Mouse (Mus musculus) ovary, postnatal 36 days (tissue): ENCODE data around the gene Lin54.
"Not testable (repeated sequence)": the region's sequence is repeated elsewhere in the genome, so short reads cannot be mapped to it uniquely, and the experiment has no call there.

Experiments
- DNase-seq: peaks from one replicate; pipeline ENCODE4 v3.0.0; 2022; ENCODE audit warnings: low spot score, mixed read lengths

The Lin54 gene

DNA sequence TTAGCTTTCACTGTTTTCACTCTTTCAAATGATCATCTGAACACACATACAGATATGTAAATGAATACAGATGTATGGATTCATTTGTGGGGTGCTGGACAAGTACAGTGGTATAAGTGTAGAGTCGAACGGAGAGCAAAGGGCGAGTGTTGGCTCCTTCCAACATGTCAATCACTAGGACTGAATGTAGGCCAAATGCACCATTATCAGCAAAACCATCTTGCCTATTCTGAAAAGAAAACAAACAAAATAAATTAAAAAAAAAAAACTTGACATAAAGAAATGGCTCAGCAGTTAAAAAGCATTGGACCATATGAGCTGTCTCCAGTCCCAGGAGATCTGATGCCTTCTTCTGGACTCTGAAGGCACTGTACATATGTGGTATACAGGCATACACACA lies 12.2 kb downstream of the Lin54 start:
- DNase-seq: no peak

DNA sequence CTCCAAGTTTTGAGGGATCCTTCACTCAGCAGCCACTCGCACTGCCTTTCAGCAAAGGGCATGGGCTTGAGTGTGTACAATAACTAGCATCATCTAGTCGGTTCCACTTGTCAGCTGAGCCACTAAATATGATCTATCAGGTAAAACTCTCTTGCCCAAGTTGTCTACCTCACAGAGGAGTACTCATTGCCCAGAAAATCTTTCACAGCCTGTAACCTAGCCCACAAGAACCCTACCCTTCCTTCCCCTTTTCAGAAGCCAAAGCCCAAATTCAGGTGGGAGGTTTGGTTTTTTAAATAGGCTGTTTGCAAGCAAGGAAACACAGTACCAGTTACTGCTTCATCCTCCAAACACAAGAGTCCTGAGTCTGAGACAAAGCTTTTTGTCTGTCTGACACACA lies 13.3 kb downstream of the Lin54 start:
- DNase-seq: no peak

DNA sequence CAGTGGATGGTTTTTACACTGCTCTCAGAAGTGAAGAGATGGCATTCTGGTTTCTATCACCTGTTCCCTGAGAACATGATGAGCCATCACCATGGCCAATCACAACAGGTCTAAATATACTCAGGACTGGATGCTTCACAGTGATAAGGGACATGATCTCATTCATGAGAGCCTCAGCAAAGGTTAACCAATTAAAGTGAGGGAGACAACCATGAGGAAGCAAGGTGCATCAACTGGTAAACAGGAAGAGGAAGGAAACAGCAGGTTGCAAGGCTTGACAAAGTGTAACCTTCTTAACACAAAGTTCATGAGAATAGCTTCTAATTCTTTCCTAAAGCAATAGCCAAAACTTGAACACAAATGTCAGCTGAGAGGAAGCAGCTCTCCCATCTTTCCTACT lies 16.9 kb downstream of the Lin54 start:
- DNase-seq: no peak

DNA sequence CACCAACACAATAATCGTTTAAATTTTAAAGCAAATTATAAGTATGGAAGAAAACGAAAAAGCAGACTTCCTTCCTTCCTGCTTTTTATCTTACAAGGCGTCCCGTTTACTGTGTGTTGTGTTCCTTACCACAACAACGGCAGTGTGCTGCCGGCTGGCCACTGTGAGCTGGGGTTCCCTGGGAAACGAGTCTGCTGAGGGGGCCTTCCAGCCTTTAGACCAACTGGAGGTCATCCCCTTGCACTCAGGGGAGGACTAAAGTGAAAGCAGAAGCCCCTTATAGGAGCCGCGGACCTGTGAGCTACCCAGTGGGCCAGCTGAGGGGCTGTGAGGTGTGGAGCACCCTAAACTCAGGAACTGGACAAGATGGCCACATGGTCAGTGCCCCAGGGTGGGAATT lies 22.8 kb downstream of the Lin54 start:
- DNase-seq: no peak

DNA sequence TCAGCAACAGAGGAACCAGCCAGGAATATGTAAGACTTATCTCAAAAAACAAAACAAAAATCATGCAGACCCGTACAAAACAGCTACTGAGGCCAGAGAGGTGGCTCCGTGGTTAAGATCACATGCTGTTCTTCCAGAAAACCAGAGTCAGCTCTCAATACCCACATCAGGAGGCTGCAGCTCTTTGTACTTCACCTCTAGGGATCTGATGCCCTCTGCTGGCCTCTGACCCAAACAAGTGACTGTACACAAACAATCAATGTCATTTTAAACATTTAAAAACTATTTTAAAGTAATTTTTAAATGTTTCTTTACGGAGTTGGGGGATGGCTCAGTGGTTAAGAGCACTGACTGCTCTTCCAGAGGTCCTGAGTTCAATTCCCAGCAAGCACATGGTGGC lies 24.1 kb downstream of the Lin54 start:
- DNase-seq: no peak

DNA sequence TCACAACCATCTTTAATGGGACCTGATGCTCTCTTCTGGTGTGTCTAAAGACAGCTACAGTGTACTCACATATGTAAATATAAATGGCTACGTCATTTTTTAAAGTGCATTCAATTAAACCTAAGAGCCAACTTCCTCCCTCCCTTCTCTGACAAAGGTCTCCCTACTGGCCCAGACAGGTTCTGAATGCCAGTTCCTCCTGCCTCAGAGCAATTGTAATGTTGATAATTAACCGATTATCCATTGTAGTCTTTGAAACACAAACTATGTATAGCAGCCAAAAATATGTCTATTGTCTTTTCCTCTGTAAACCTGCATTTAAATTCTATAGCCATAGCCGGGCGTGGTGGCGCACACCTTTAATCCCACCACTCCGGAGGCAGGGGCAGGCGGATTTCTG lies 33.1 kb downstream of the Lin54 start:
- no peak for DNase-seq

DNA sequence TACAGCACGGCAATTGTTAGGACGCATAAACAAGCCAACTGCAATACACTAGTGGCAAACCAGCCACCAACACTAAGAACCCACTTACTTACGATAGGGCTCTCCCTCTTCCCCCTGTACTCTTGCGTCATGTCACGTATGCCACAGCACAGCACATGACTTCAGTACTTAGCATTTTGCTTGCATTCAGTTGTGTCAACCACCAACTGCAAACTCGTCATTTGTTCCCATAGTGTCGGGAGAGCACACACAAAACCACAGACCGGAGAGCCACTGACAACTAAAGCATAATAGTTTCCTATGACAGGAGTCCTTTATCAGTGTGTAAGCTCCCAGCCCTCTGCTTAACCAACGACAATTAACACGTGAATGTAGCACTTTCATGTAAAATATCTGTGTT lies 33.8 kb downstream of the Lin54 start:
- no peak for DNase-seq

DNA sequence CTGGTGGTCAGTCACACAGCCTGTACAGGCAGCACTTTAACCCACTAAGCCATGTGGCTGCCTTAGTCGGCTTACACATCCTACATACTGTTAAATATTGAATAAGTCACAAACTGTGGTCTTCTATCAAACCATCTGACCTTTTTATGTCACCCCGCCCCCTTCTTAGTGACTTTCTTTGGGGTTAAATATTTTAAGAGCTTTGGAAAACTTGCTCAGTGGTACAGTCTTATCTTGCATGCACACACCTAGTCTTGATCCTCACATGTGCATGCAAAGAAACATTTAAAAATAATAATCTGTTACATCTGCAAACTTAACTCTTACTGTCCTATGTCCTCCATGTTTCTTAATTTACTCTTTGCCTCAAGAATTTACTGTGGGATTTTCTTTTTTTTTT lies 38.1 kb downstream of the Lin54 start:
- DNase-seq: no peak

DNA sequence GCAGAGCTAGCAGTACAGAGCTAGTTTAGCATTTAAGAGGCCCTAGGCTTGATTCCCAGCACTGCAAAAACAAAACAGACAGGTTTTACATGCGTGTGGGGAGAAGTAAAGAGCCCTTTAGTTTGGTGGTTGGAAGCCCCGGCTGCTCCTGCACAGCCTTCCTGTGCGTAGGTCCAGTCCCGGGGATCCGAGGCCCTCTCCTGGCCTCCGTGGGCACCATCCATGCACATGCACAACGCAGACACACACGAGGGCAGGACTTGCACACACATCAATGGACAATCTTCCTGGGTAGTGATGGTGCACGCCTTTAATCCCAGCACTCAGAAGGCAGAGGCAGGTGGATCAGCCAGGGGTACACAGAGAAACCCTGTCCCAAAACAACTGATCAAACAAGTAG lies 38.9 kb downstream of the Lin54 start:
- DNase-seq: no peak

DNA sequence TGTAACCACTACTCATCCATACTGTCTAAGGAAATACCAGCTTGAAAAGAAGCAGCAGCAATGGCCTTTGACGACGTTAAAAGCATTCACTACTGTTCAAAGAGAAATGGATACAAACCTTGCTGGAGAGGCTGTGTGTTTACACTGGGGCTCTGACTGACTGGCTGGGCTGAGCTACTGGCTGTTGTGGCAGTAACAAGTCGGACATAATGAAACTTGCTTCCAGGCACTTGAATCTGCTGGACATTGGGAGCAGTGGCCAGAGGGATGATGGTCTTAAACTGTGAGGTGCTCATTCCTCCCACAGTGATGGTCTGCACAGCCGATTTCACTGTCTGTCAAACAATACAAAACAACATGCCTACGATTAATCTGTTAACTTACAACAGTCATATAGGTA lies 41.0 kb downstream of the Lin54 start:
- DNase-seq: no peak

DNA sequence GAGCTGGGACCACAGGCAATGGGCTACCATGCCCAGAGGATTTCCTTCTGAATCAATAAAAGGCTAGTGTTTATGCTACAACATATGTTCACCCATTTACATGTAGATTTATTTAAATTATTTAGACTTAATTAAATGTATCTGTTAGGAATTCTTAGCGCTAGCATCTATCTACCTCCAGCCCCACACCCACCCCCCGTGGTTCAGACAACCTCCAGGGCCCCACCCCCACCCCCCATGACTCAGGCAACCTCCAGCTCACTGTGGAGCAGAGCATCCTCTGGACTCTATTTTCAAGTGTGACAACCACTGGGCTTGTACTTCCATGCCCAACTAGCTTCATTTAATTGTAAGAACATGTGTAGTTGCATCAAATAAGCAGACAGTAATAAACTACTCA lies 48.6 kb downstream of the Lin54 start:
- no peak for DNase-seq

DNA sequence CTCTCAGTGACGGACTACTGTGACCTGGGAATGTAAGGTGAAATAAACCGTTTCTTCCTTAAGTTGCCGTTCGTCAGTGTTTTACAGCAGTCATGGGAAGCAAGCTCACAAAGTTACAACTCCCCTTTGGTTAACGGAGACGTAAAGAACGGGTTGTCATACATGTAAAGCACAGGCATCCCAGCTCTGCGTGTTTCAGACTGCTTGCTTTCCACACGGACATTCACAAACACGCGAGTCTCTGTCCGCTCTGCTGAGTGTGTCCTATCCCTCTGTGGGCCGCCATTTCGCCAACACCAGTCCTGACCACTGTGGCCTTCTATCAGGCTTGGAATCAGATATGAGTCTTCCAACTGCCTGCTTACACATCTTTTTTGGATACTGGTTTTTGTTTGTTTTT lies 61.6 kb downstream of the Lin54 start:
- DNase-seq: no peak

DNA sequence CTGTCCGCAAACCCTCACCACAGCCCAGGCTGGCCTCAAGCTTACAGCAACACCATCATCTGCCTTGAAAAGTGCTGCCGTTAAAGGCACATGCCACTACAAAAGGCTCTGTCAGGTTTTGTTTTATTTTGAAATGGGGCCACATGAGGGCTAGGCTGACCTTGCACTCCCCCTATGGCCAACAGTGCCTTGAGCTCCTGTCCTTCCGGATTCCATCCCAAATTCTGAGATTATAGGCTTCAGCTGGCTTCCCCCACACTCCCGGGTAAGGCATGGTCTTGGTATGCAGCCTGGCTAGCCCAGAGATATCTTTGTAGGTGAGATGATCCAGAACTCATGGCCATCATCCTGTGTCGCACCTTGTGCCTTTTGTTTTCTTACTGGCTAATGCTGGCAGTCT lies 62.5 kb downstream of the Lin54 start:
- no peak for DNase-seq

DNA sequence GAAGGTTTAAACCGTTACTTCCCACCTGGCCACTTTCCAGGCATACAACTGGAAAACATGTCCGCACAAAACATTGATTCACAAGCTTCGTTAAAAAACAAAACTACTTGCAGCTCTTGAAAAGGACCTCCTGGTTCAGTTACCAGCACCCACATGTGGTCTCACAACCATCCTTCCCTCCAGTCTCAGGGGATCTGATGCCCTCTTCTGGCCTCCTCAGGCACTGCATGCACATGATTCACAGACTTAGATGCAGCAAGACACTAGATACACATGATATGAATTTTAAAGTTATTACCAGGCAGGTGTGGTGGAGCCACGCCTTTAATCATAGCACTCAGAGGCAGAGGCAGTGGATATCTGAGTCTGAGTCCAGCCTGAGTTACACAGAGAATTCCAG lies 63.4 kb downstream of the Lin54 start:
- DNase-seq: no peak

DNA sequence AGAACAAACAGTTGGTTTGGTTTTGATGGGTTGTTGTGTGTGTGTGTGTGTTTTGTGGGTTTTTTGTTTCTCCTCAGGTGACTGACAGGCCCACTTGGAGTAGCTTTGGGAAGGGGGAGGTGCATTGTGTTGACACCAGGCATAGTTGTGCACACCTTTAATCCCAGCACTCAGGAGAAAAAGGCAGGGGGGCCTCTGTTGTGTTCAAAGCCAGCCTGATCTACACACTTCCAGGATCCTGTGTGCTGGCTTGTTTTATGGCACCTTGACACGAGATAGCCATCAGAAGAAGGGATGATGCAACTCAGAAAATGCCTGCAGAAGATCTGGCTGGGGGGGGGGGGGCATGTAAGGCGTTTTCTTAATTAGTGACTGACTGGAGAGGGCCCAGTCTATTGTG lies 69.5 kb downstream of the Lin54 start:
- DNase-seq: no peak

DNA sequence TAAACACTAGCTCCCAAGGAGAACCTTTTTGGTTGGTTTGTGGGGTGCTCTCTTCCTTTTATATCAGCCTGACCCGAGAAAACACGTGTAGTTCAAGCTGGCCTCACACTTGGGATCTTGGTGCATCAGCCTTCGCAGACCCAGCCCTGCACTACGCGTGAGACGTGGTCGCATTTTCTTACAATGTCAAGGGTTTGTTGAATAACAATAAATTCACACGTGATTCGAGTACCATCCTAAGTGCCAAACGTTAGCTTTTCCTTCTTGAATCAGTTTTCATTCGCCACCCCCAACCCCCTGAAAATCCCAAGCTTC lies 70.4 kb downstream of the Lin54 start:
- no peak for DNase-seq

DNA sequence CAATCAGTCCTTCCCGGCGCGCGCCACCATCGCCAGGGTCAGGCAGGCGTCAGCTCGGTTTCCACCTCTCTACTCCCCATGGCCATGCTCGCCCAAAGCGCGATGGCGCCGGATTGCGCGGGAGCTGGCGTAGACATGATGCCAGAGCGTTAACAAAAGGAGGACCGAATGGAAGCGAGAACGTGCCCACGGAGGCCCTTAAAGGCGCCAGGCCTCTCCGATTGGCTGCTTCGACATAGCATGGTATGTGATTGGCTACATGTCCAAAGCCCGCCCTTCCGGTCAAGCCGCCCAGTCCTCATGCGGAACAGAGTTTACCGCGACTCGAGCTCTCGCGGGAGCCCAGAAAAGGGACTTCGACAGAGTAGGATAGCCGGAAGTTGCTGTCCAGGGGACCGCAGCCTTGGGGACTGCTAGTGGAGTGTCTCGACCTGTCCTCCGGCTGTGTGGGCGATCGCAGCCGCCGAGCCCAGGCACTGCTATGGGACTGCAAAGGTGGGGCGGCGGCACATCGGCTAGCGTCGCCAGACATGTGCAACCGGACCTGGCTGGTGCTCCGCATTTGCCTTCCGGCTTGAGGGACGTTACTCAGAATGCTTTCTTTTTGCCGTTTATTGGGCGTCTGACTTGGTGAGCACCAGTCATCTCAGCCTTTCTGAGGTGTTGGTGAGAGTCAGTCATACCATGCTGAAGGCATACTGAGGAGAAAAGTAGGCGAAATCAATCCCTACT lies 70.9 kb downstream of the Lin54 start:
- peak; percentile 89 for DNase-seq

DNA sequence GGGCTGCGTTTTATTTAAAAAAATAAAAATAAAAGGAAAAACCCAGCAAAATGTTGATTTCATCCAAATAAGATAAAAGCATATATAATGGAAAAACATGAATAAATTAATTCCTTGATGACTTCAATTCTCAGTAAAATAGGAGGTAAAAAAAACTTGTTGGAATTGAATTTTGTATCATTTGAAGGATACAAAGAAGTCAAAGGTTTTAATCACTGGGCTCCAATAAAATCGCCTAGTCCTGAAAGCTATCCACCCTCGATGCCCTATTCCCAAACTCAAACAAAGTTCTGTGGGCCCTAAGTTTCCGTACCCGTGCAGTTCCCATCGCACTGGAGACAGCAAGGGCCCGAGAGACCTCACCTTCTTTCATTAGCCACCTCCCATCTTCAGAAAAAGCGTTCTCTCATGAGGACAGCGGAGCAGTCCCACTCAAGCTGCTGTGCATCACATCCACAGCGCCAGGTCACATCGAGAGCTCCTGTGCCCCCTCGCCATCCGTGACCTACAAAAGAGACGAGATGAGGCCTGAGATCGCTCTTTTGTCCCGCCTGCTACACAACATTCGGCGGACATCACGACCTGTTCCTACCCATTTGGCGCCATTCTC lies 71.6 kb downstream of the Lin54 start:
- no peak for DNase-seq

DNA sequence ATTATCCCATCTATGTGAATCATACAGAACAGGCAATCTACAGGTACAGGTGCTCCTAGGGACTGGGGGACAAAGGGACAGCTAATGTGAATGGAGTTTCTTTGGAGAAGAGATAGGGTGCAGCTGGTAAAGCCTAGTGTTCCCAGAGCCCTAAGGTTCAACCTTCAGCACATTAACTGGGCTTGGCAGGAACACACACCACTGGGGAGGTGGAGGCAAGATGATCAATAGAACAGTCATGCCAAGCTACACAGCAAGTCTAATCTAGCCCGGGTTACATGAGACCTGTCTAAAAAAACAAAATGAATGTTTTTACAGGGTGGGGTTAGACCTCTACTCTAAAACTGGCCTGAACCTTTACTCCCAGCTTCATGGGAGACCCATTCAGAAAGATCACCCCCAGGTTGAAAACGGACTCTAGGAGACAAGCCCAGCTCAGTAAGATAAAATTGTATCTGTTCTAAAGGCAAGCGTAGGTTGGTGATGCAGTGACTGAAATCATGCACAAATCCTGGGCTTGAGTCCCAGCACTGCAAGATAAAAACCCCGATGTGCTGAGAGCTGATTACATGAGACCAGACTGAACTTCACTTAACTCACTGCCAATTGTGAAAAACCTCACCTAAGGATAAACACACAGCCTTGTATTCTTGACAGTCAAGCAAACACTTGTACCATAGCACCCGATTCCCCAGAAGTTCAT lies 72.3 kb downstream of the Lin54 start:
- no peak for DNase-seq

DNA sequence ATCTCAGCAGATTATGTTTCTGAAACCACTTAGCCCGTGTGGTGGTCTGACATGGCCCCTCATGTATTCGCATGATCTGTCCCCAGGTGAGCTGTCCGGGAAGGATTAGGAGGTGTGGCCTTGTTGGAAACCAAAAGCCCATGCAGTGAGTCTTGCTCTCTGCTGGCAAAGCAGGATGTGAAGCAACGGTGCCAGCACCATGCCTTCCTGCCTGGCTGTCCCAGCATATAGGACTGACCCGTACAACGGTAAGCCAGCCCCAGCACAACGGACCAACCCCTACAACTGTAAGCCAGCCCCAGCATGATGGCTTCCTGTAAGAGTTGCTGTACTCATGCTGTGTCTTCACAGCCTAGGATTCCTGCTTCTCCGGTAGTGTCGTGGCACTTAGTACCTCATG lies 73.2 kb downstream of the Lin54 start:
- DNase-seq: no peak

DNA sequence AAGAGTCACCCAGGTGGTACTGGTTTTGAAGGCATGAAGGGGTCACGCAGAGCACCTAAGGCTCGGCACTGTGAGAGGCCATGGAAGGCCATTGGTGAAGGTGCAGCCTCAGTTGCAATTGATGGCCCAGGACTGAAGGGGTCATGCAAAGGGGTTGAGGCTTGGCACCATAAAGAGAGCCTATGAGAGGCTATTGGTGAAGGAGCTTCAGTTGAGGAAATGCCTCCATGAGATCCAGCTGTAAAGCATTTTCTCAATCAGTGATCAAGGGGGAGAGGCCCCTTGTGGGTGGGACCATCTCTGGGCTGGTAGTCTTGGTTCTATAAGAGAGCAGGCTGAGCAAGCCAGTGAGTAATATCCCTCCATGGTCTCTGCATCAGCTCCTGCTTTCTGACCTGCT lies 74.6 kb downstream of the Lin54 start:
- DNase-seq: not testable (repeated sequence)

DNA sequence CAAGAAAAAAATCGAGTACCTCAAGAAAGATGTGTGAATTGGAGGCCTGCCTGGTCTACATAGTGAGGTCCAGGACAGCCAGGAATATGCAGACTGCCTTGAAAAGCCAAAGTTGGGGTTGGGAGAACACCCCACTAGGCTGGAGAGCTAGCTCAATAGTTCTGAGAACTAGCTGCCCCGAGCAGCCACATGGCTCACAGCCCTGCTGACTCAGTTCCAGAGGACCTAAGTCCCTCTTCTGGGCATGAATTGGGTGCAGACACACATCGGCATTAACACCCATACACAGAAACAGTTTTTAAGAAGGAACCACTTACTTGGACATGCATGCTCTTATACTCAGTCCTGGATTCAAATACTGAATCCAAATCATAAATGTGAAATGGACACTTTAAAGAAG lies 76.2 kb downstream of the Lin54 start:
- DNase-seq: no peak

DNA sequence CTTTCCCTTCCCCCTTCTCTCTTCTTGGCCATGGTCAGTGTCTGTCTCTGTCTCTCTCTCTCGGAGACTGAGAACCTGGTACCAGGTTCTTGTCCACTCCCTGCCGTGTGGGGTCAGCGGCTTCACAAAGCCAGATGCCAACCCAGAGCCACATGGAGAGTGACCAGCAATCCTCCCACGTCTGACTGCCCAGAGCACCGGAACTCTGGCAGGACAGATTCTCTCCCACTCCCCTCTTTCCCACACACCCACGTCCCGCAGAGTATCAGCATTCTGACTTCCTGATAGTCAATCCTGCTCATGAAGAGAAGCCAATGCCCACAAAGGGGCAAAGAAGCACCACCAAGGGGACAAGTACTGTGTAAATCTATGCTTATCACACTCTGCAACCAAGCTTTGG lies 76.8 kb downstream of the Lin54 start:
- no peak for DNase-seq

DNA sequence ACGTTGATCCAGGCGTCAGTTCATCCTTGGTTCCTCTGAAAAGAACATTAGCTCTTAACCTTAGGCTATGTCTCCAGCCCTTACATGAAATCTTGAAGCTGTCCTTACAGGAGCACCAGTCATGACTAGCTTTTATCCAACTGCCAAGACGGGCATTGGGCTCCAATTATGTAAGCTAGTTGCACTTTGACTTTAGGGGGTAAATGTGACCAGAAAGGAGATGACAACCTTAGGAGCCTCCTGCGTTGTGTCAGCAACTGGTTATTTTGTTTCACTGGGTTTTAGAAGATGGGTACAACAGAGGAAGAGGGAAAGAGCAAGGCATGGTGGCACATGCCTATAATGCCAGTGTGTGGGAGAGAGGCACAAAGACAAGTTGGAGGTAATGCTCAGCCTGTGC lies 81.6 kb downstream of the Lin54 start:
- no peak for DNase-seq
